Mouse (Mus musculus) lung, adult 2 months (tissue): Measurements from ENCODE around the gene Trpc2.

ENCODE experiments used
- CTCF ChIP-seq: fragments of 200-500 bp; IDR thresholded peaks from 2 replicates; pipeline ENCODE4 v1.5.1; 2011; ENCODE audit warnings: mild to moderate bottlenecking, low read length, control low read depth; ENCODE audit not compliant: insufficient read depth
- POLR2A ChIP-seq: fragments of 200-500 bp; IDR thresholded peaks from 2 replicates; pipeline ENCODE4 v1.6.1; 2011; ENCODE audit warnings: low read depth, mild to moderate bottlenecking, control low read depth, low read length, borderline replicate concordance; ENCODE audit errors: extremely low read depth

GRCm38 (mm10) chr7:102106700-102107141 is 23.8 kb downstream of the Trpc2 start:
- TF ChIP-seq CTCF: no peak
- no peak for TF ChIP-seq POLR2A
